Mouse (Mus musculus): Measurements from ENCODE around the gene Peli2. TPM values are rescaled to one million over a fixed set of nuclear protein-coding genes. Genes with fewer than 3 reads are reported as not detected.
A peak's percentile ranks its signal among the peaks of the same experiment; 100 is the strongest.

Peli2 gene
- polyA plus RNA-seq, 1 experiment: 9.0 TPM

- peak overlapping the region; percentile 38; the same call in 1 of the 2 replicates for H3K27ac ChIP-seq (ENCODE audit: insufficient read depth, low read length)
- no peak for TF ChIP-seq POLR2A (IDR thresholded peaks at IDR 0.05; ENCODE audit: low read depth, low read length)
- no peak for TF ChIP-seq CTCF (IDR thresholded peaks at IDR 0.05; ENCODE audit: borderline replicate concordance, insufficient read depth, low read length)
- H3K4me1 ChIP-seq (ENCODE audit: control insufficient read depth, insufficient read depth, low read length): peaks cover 5% of the 10 kb centered on the region; the same call in 1 of the 2 replicates
- H3K4me3 ChIP-seq (ENCODE audit: insufficient read depth, low read length): no peak overlapping the region
Observed at GRCm38 (mm10) chr14:48303235-48303634, 182.6 kb downstream of the Peli2 start.

GRCm38 (mm10) chr14:48303841-48304240 lies 183.2 kb downstream of the Peli2 start:
- Histone ChIP-seq H3K4me3 (ENCODE audit: insufficient read depth, low read length) (no peak overlapping the region), H3K4me1 (ENCODE audit: control insufficient read depth, insufficient read depth, low read length) (peaks cover 5% of the 10 kb centered on the region; the same call in 1 of the 2 replicates), H3K27ac (ENCODE audit: insufficient read depth, low read length) (peak overlapping the region; percentile 30; the same call in 1 of the 2 replicates)
- TF ChIP-seq CTCF (IDR thresholded peaks at IDR 0.05; ENCODE audit: borderline replicate concordance, insufficient read depth, low read length) (no peak), POLR2A (IDR thresholded peaks at IDR 0.05; ENCODE audit: low read depth, low read length) (no peak)

- Histone ChIP-seq H3K4me3 (ENCODE audit: insufficient read depth, low read length) (no peak overlapping the region), H3K4me1 (ENCODE audit: control insufficient read depth, insufficient read depth, low read length) (peaks cover 5% of the 10 kb centered on the region)
- no peak for TF ChIP-seq CTCF (IDR thresholded peaks at IDR 0.05; ENCODE audit: borderline replicate concordance, insufficient read depth, low read length)
- no peak for TF ChIP-seq POLR2A (IDR thresholded peaks at IDR 0.05; ENCODE audit: low read depth, low read length)
Observed at GRCm38 (mm10) chr14:48313234-48313633, 192.6 kb downstream of the Peli2 start.

GRCm38 (mm10) chr14:48316396-48316795 lies 195.8 kb downstream of the Peli2 start:
- Histone ChIP-seq H3K4me3 (ENCODE audit: insufficient read depth, low read length) (no peak overlapping the region), H3K27ac (ENCODE audit: insufficient read depth, low read length) (no peak overlapping the region), H3K4me1 (ENCODE audit: control insufficient read depth, insufficient read depth, low read length) (peaks cover 5% of the 10 kb centered on the region)
- TF ChIP-seq POLR2A (IDR thresholded peaks at IDR 0.05; ENCODE audit: low read depth, low read length) (no peak), CTCF (IDR thresholded peaks at IDR 0.05; ENCODE audit: borderline replicate concordance, insufficient read depth, low read length) (no peak)

More at GRCm38 (mm10) chr14:48313234-48313633, 192.6 kb downstream of the Peli2 start:
- no peak overlapping the region for H3K27ac ChIP-seq (ENCODE audit: insufficient read depth, low read length)

GRCm38 (mm10) chr14:48323771-48324459 lies 203.3 kb downstream of the Peli2 start:
- Histone ChIP-seq H3K27ac (ENCODE audit: insufficient read depth, low read length) (no peak overlapping the region), H3K4me1 (ENCODE audit: control insufficient read depth, insufficient read depth, low read length) (no peaks in the 10 kb centered on the region), H3K4me3 (ENCODE audit: insufficient read depth, low read length) (no peak overlapping the region)
- TF ChIP-seq CTCF (IDR thresholded peaks at IDR 0.05; ENCODE audit: borderline replicate concordance, insufficient read depth, low read length) (no peak), POLR2A (IDR thresholded peaks at IDR 0.05; ENCODE audit: low read depth, low read length) (no peak)

GRCm38 (mm10) chr14:48324460-48324850 lies 203.8 kb downstream of the Peli2 start:
- Histone ChIP-seq H3K4me1 (ENCODE audit: control insufficient read depth, insufficient read depth, low read length) (no peaks in the 10 kb centered on the region), H3K27ac (ENCODE audit: insufficient read depth, low read length) (no peak overlapping the region), H3K4me3 (ENCODE audit: insufficient read depth, low read length) (no peak overlapping the region)
- TF ChIP-seq POLR2A (IDR thresholded peaks at IDR 0.05; ENCODE audit: low read depth, low read length) (no peak), CTCF (IDR thresholded peaks at IDR 0.05; ENCODE audit: borderline replicate concordance, insufficient read depth, low read length) (no peak)

- peaks cover 3% of the 10 kb centered on the region; the same call in 1 of the 2 replicates for H3K4me1 ChIP-seq (ENCODE audit: control insufficient read depth, insufficient read depth, low read length)
- no peak overlapping the region for H3K27ac ChIP-seq (ENCODE audit: insufficient read depth, low read length)
- TF ChIP-seq CTCF (IDR thresholded peaks at IDR 0.05; ENCODE audit: borderline replicate concordance, insufficient read depth, low read length) (no peak), POLR2A (IDR thresholded peaks at IDR 0.05; ENCODE audit: low read depth, low read length) (no peak)
- no peak overlapping the region for H3K4me3 ChIP-seq (ENCODE audit: insufficient read depth, low read length)
Observed at GRCm38 (mm10) chr14:48327746-48328145, 207.1 kb downstream of the Peli2 start.

GRCm38 (mm10) chr14:48329716-48330365 lies 209.2 kb downstream of the Peli2 start:
- TF ChIP-seq CTCF (IDR thresholded peaks at IDR 0.05; ENCODE audit: borderline replicate concordance, insufficient read depth, low read length) (no peak), POLR2A (IDR thresholded peaks at IDR 0.05; ENCODE audit: low read depth, low read length) (no peak)
- Histone ChIP-seq H3K27ac (ENCODE audit: insufficient read depth, low read length) (no peak overlapping the region), H3K4me3 (ENCODE audit: insufficient read depth, low read length) (no peak overlapping the region)

More at GRCm38 (mm10) chr14:48329716-48330365, 209.2 kb downstream of the Peli2 start:
- peaks cover 3% of the 10 kb centered on the region; the same call in 1 of the 2 replicates for H3K4me1 ChIP-seq (ENCODE audit: control insufficient read depth, insufficient read depth, low read length)
